Comparison of ENCODE assay signal across 28 mouse cellular contexts in genomic region chr11:57214079-57214478, GRCm38 (mm10).
A peak's percentile ranks its signal among the peaks of the same experiment; 100 is the strongest.
DNase-seq lines count a peak whose midpoint lies in the region; ATAC-seq and TF ChIP-seq lines count a peak whose summit lies in the region.
"Had no signal": no experiment of that assay in that cellular context is flagged by ENCODE, and none has a peak within 500 bp of the region (broad histone marks: within the 10 kb centered on the region; RNA-seq: fewer than 3 reads in every experiment).

No protein-coding gene starts in this region.

- no peak for TF ChIP-seq CTCF in hindbrain, postnatal 0 days (IDR thresholded peaks at IDR 0.05; ENCODE audit: low read depth)

- no peak overlapping the region for H3K4me2 ChIP-seq in forebrain, embryonic 16.5 days (ENCODE audit: low read length)
- no peak overlapping the region for H3K4me2 ChIP-seq in hindbrain, postnatal 0 days (ENCODE audit: low read depth, low read length)
- no peak overlapping the region for H3K4me2 ChIP-seq in hindbrain, embryonic 14.5 days (replicated peaks)
- H3K4me2 ChIP-seq: embryonic facial prominence, embryonic 13.5 days; forebrain, embryonic 13.5 days; heart, embryonic 11.5 days; hindbrain, embryonic 12.5 days had no signal

- H3K9me3 ChIP-seq in forebrain, embryonic 16.5 days (ENCODE audit: control insufficient read depth, low read length): no peaks in the 10 kb centered on the region
- H3K9me3 ChIP-seq in forebrain, embryonic 10.5 days: no peaks in the 10 kb centered on the region
- H3K9me3 ChIP-seq in hindbrain, postnatal 0 days (ENCODE audit: low read length): no peaks in the 10 kb centered on the region
- no peaks in the 10 kb centered on the region for H3K9me3 ChIP-seq in hindbrain, embryonic 14.5 days (ENCODE audit: control insufficient read depth, low read length)
- H3K9me3 ChIP-seq: embryonic facial prominence, embryonic 10.5 days; embryonic facial prominence, embryonic 13.5 days; forebrain, embryonic 13.5 days; hindbrain, embryonic 12.5 days had no signal

- no peak overlapping the region for H3K27ac ChIP-seq in forebrain, embryonic 16.5 days (ENCODE audit: low read length)
- H3K27ac ChIP-seq in forebrain, embryonic 10.5 days: no peak overlapping the region
- H3K27ac ChIP-seq in hindbrain, postnatal 0 days: no peak overlapping the region
- H3K27ac ChIP-seq in hindbrain, embryonic 14.5 days: no peak overlapping the region
- H3K27ac ChIP-seq: embryonic facial prominence, embryonic 10.5 days; embryonic facial prominence, embryonic 13.5 days; forebrain, embryonic 13.5 days; hindbrain, embryonic 12.5 days had no signal

- 77% methylated on average over 7 of the region's 7 CpGs for WGBS in forebrain, embryonic 16.5 days
- 95% methylated on average over 7 of the region's 7 CpGs for WGBS in forebrain, embryonic 10.5 days
- WGBS in hindbrain, postnatal 0 days: 54% methylated on average over 7 of the region's 7 CpGs
- 75% methylated on average over 7 of the region's 7 CpGs for WGBS in hindbrain, embryonic 14.5 days

- no peaks in the 10 kb centered on the region for H3K36me3 ChIP-seq in forebrain, embryonic 16.5 days (ENCODE audit: control insufficient read depth, insufficient read depth)
- H3K36me3 ChIP-seq in forebrain, embryonic 10.5 days (replicated peaks): no peaks in the 10 kb centered on the region
- H3K36me3 ChIP-seq in hindbrain, postnatal 0 days (ENCODE audit: insufficient read depth, low read length): no peaks in the 10 kb centered on the region
- no peaks in the 10 kb centered on the region for H3K36me3 ChIP-seq in hindbrain, embryonic 14.5 days (replicated peaks; ENCODE audit: control insufficient read depth, insufficient read depth)
- H3K36me3 ChIP-seq: embryonic facial prominence, embryonic 10.5 days; embryonic facial prominence, embryonic 13.5 days; G1E; hindbrain, embryonic 12.5 days had no signal

- DNase-seq in forebrain, embryonic 10.5 days (ENCODE audit: extremely low spot score, low spot score): no peak
- DNase-seq in hindbrain, postnatal 0 days (ENCODE audit: low spot score): peak; percentile 34
- no peak for DNase-seq in hindbrain, embryonic 14.5 days (ENCODE audit: low spot score)
- DNase-seq in testis, postnatal 14 days (ENCODE audit: low spot score): peak; percentile 4
- no peak for DNase-seq in testis, postnatal 10 days (ENCODE audit: low spot score)
- DNase-seq in telencephalon, adult 2 months (ENCODE audit: low read depth, low spot score): peak; percentile 31
- DNase-seq in gastrocnemius, postnatal 10 days: no peak
- DNase-seq: adrenal gland, adult 2 months; adrenal gland, postnatal 14 days; B cell, adult 2 months; cerebellum, adult 2 months; cerebellum, postnatal 36 days; embryo, embryonic 11 days; gastrocnemius, postnatal 14 days; heart, adult 11 months; kidney, adult 18-20 months had no signal

- no peaks in the 10 kb centered on the region for H3K27me3 ChIP-seq in forebrain, embryonic 16.5 days (replicated peaks; ENCODE audit: control insufficient read depth, insufficient read depth, low read length)
- no peaks in the 10 kb centered on the region for H3K27me3 ChIP-seq in forebrain, embryonic 10.5 days (ENCODE audit: poor library complexity, severe bottlenecking)
- H3K27me3 ChIP-seq in hindbrain, postnatal 0 days (ENCODE audit: insufficient read depth, low read length): no peaks in the 10 kb centered on the region
- H3K27me3 ChIP-seq in hindbrain, embryonic 14.5 days (ENCODE audit: control insufficient read depth, insufficient read depth, low read length): no peaks in the 10 kb centered on the region
- H3K27me3 ChIP-seq: CH12.LX; embryonic facial prominence, embryonic 13.5 days; forebrain, embryonic 13.5 days; hindbrain, embryonic 12.5 days had no signal

- 0 out of 2 replicates have a peak, but pooled peaks cover 2% of the 10 kb centered on the region for H3K4me1 ChIP-seq in forebrain, embryonic 16.5 days (replicated peaks; ENCODE audit: control insufficient read depth, insufficient read depth, low read length)
- no peaks in the 10 kb centered on the region for H3K4me1 ChIP-seq in forebrain, embryonic 10.5 days
- no peaks in the 10 kb centered on the region for H3K4me1 ChIP-seq in hindbrain, postnatal 0 days (ENCODE audit: insufficient read depth, low read length)
- H3K4me1 ChIP-seq in hindbrain, embryonic 14.5 days (replicated peaks; ENCODE audit: control insufficient read depth, insufficient read depth, low read length): no peaks in the 10 kb centered on the region
- H3K4me1 ChIP-seq: embryonic facial prominence, embryonic 10.5 days; embryonic facial prominence, embryonic 13.5 days; forebrain, embryonic 13.5 days; hindbrain, embryonic 12.5 days had no signal

- no peak overlapping the region for H3K9ac ChIP-seq in forebrain, embryonic 16.5 days (replicated peaks; ENCODE audit: low read depth, low read length)
- no peak overlapping the region for H3K9ac ChIP-seq in hindbrain, postnatal 0 days (replicated peaks; ENCODE audit: low read length)
- no peak overlapping the region for H3K9ac ChIP-seq in hindbrain, embryonic 14.5 days
- H3K9ac ChIP-seq: embryonic facial prominence, embryonic 13.5 days; forebrain, embryonic 13.5 days; hindbrain, embryonic 12.5 days had no signal

- H3K4me3 ChIP-seq in forebrain, embryonic 16.5 days (replicated peaks; ENCODE audit: low read length): no peak overlapping the region
- H3K4me3 ChIP-seq in forebrain, embryonic 10.5 days: no peak overlapping the region
- no peak overlapping the region for H3K4me3 ChIP-seq in hindbrain, postnatal 0 days (ENCODE audit: low read length)
- no peak overlapping the region for H3K4me3 ChIP-seq in hindbrain, embryonic 14.5 days (replicated peaks; ENCODE audit: low read length)
- H3K4me3 ChIP-seq: embryonic facial prominence, embryonic 10.5 days; embryonic facial prominence, embryonic 13.5 days; erythroblast, embryonic 14.5 days; forebrain, embryonic 13.5 days; hindbrain, embryonic 12.5 days had no signal

- 0 out of 2 replicates have a peak, but pooled peaks have one; percentile 26 for ATAC-seq in forebrain, embryonic 16.5 days
- no peak for ATAC-seq in hindbrain, postnatal 0 days
- no peak for ATAC-seq in hindbrain, embryonic 14.5 days (ENCODE audit: low FRiP score)
- ATAC-seq: forebrain, embryonic 13.5 days; hindbrain, embryonic 16.5 days; inflammation-experienced regulatory T-cells, adult 6 months; intestine, embryonic 16.5 days had no signal

Comparison
In these comparisons a context has a peak if more than half of its experiments do, and no peak if none do; other contexts are left out.
1. DNase-seq: peak in hindbrain, postnatal 0 days (single experiment), testis, postnatal 14 days (single experiment) and telencephalon, adult 2 months (single experiment); none in forebrain, embryonic 10.5 days (single experiment), hindbrain, embryonic 14.5 days (single experiment), testis, postnatal 10 days (single experiment) and gastrocnemius, postnatal 10 days (single experiment).